Mouse (Mus musculus) CH12.LX (cell line): ENCODE data around the gene BC005537.

ENCODE experiments used
- CTCF ChIP-seq, 2 experiments: IDR thresholded peaks in 1 of 2; conservative IDR thresholded peaks in 1 of 2; 2 replicates each; pipeline ENCODE4 v1.5.1; 2011 to 2012; ENCODE audit warnings: low read depth in 2 of 2, low read length in 2 of 2, improper control_type of control experiment in 1 of 2, inconsistent platforms in 1 of 2, mild to moderate bottlenecking in 1 of 2, moderate library complexity in 1 of 2
- HCFC1 ChIP-seq: IDR thresholded peaks from 2 replicates; pipeline ENCODE4 v1.6.1; 2012; ENCODE audit warnings: low read depth, mild to moderate bottlenecking, inconsistent platforms, low read length, improper control_type of control experiment
- MYC ChIP-seq: IDR thresholded peaks from 2 replicates; pipeline ENCODE4 v1.6.1; 2011; ENCODE audit warnings: low read depth, mild to moderate bottlenecking, improper control_type of control experiment, low read length
- POLR2A ChIP-seq: IDR thresholded peaks from 2 replicates; pipeline ENCODE4 v1.6.1; 2011; ENCODE audit warnings: low read depth, mild to moderate bottlenecking, improper control_type of control experiment, low read length
- UBTF ChIP-seq: IDR thresholded peaks from 2 replicates; pipeline ENCODE4 v1.6.1; 2012; ENCODE audit warnings: low read depth, mild to moderate bottlenecking, inconsistent platforms, low read length, improper control_type of control experiment, moderate library complexity

DNA sequence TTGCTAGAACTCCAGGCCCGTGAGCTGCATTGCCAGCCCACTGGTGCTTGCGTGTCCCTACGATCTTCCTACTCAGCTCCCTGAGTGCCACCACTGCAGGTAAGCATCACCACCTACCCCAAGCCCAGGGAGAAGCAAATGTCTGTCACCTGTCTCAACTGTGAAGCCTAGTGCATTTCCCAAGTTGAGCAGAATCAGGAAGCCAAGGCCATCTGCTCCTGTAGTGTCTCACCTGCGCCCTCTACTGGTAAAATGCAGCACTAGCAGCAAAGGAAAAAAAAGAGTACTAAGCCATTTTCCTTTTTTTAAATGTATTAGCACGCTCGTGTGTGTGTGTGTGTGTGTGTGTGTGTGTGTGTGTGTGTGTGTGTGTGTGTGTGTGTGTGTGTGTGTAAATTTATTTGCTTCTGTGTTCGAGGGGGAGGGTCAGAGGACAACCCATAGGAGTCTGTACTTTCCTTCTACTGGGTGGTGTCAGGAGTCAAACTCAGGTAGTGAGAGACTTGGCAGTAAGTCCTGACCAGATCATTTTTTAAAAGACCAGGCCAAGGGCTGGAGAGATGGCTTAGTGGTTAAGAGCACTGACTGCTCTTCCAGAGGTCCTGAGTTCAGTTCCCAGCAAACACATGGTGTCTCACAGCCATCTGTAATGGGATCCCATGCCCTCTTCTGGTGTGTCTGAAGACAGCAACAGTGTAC is 25.2 kb upstream of the BC005537 start:
- 0 out of 2 replicates have a peak, but pooled peaks have one; percentile 19 for TF ChIP-seq POLR2A
- TF ChIP-seq CTCF (conservative IDR thresholded peaks at IDR 0.05 in 1 of 2, IDR thresholded peaks at IDR 0.05 in 1 of 2; ENCODE audit: low read depth in 2 of 2, low read length in 2 of 2), result peak; percentile 70 to 87
- no peak for TF ChIP-seq HCFC1
- peak; percentile 45; the same call in 1 of the 2 replicates for TF ChIP-seq MYC
- TF ChIP-seq UBTF, result no peak
